Mouse (Mus musculus) cortical plate, adult 2 months (tissue): ENCODE measurements around the gene Camkmt. TPM values are rescaled to one million over a fixed set of nuclear protein-coding genes. Genes with fewer than 3 reads are reported as not detected.

Experiments used
- H3K27ac ChIP-seq: fragments of 200-500 bp; 2 replicates; pipeline ENCODE4 v1.5.1; 2012; ENCODE audit warnings: low read length, control low read depth, inconsistent platforms; ENCODE audit not compliant: insufficient read depth
- H3K4me1 ChIP-seq: fragments of 200-500 bp; 2 replicates; pipeline ENCODE4 v1.6.1; 2011; ENCODE audit warnings: low read length; ENCODE audit not compliant: control insufficient read depth, insufficient read depth
- H3K4me3 ChIP-seq: fragments of 200-500 bp; 2 replicates; pipeline ENCODE4 v1.5.1; 2011; ENCODE audit warnings: mild to moderate bottlenecking, low read length, control low read depth; ENCODE audit not compliant: insufficient read depth
- CTCF ChIP-seq: fragments of 200-500 bp; IDR thresholded peaks from 2 replicates; pipeline ENCODE4 v1.5.1; 2011; ENCODE audit warnings: mild to moderate bottlenecking, control low read depth, low read length; ENCODE audit not compliant: insufficient read depth; ENCODE audit errors: extremely low read depth
- POLR2A ChIP-seq: fragments of 200-500 bp; IDR thresholded peaks from 2 replicates; pipeline ENCODE4 v1.6.1; 2011; ENCODE audit warnings: mild to moderate bottlenecking, low read length, control low read depth; ENCODE audit not compliant: insufficient read depth; ENCODE audit errors: extremely low read depth
- polyA plus RNA-seq: library from polyadenylated mRNA; depleted of rRNA; stranded (reverse); fragments of >200 nt; gene quantifications from 2 replicates; pipeline ENCODE4 v1.2.3, GENCODE M21; 2012

The Camkmt gene
- polyA plus RNA-seq, 1 experiment = 7.0 TPM

GRCm38 (mm10) chr17:85063560-85063959 lies 26.8 kb upstream of the Camkmt start:
- peaks cover 2% of the 10 kb centered on the region; the same call in 1 of the 2 replicates for H3K4me1 ChIP-seq
- H3K4me3 ChIP-seq = no peak overlapping the region
- no peak for TF ChIP-seq POLR2A
- no peak for TF ChIP-seq CTCF
- H3K27ac ChIP-seq = no peak overlapping the region

- Histone ChIP-seq H3K4me3 (no peak overlapping the region), H3K4me1 (peaks cover 2% of the 10 kb centered on the region; the same call in 1 of the 2 replicates), H3K27ac (no peak overlapping the region)
- no peak for TF ChIP-seq CTCF
- TF ChIP-seq POLR2A = no peak
Observed at GRCm38 (mm10) chr17:85067331-85067730, 23.0 kb upstream of the Camkmt start.

- TF ChIP-seq POLR2A (no peak), CTCF (no peak)
- Histone ChIP-seq H3K4me1 (peaks cover 7% of the 10 kb centered on the region), H3K27ac (no peak overlapping the region), H3K4me3 (no peak overlapping the region)
Observed at GRCm38 (mm10) chr17:85070658-85071057, 19.7 kb upstream of the Camkmt start.

GRCm38 (mm10) chr17:85071088-85071775 lies 19.1 kb upstream of the Camkmt start:
- Histone ChIP-seq H3K4me3 (no peak overlapping the region), H3K4me1 (peaks cover 7% of the 10 kb centered on the region), H3K27ac (no peak overlapping the region)
- TF ChIP-seq CTCF = peak; percentile 33; the same call in 1 of the 2 replicates
- no peak for TF ChIP-seq POLR2A

- Histone ChIP-seq H3K4me1 (peaks cover 6% of the 10 kb centered on the region), H3K27ac (no peak overlapping the region)
Observed at GRCm38 (mm10) chr17:85072383-85072782, 18.0 kb upstream of the Camkmt start.

GRCm38 (mm10) chr17:85073214-85073613 lies 17.1 kb upstream of the Camkmt start:
- H3K4me1 ChIP-seq = peaks cover 5% of the 10 kb centered on the region
- TF ChIP-seq CTCF (no peak), POLR2A (no peak)
- H3K4me3 ChIP-seq = no peak overlapping the region
- no peak overlapping the region for H3K27ac ChIP-seq

More at GRCm38 (mm10) chr17:85072383-85072782, 18.0 kb upstream of the Camkmt start:
- TF ChIP-seq POLR2A = no peak
- TF ChIP-seq CTCF = no peak
- no peak overlapping the region for H3K4me3 ChIP-seq

- no peak overlapping the region for H3K27ac ChIP-seq
- peaks cover 5% of the 10 kb centered on the region for H3K4me1 ChIP-seq
- TF ChIP-seq POLR2A (no peak), CTCF (no peak)
- H3K4me3 ChIP-seq = no peak overlapping the region
Observed at GRCm38 (mm10) chr17:85074083-85074482, 16.3 kb upstream of the Camkmt start.

- no peak overlapping the region for H3K4me3 ChIP-seq
- no peak overlapping the region for H3K27ac ChIP-seq
- H3K4me1 ChIP-seq = no peaks in the 10 kb centered on the region; the same call in 1 of the 2 replicates
- TF ChIP-seq CTCF = no peak
- no peak for TF ChIP-seq POLR2A
Observed at GRCm38 (mm10) chr17:85079276-85079675, 11.1 kb upstream of the Camkmt start.

GRCm38 (mm10) chr17:85080781-85081180 lies 9.6 kb upstream of the Camkmt start:
- H3K4me3 ChIP-seq = no peak overlapping the region
- TF ChIP-seq POLR2A = no peak
- TF ChIP-seq CTCF = no peak
- H3K27ac ChIP-seq = no peak overlapping the region
- no peaks in the 10 kb centered on the region; the same call in none of the 2 replicates for H3K4me1 ChIP-seq

GRCm38 (mm10) chr17:85085335-85085734 lies 5.0 kb upstream of the Camkmt start:
- no peak for TF ChIP-seq POLR2A
- TF ChIP-seq CTCF = no peak
- Histone ChIP-seq H3K4me1 (peaks cover 5% of the 10 kb centered on the region), H3K27ac (no peak overlapping the region), H3K4me3 (no peak overlapping the region)
